ENCODE assay signal across 18 mouse cellular contexts in the genomic region with DNA sequence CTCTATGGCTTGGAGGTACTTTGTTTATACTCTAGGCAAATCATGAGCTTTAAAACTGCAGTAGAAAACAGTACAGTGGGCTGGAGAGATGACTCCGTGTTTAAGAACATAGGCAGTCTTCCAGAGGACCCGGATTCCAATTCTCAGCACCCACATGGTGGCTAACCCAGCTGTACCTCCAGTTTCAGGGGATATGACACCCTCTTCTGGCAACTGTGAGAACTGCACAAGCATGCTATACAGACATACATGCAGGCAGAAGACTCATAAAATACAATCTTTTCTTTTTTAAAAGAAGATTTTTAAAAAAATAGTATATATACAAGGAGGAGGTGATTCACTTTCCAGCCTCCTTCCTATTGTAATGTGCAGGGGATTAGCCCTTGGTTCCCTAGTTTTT.
A peak's percentile ranks its signal among the peaks of the same experiment; 100 is the strongest.
DNase-seq lines count a peak whose midpoint lies in the region; ATAC-seq and TF ChIP-seq lines count a peak whose summit lies in the region.
"Had no signal": no experiment of that assay in that cellular context is flagged by ENCODE, and none has a peak within 500 bp of the region (broad histone marks: within the 10 kb centered on the region; RNA-seq: fewer than 3 reads in every experiment).

No protein-coding gene starts in this region.

- 93% methylated on average over 2 of the region's 2 CpGs for WGBS in forebrain, postnatal 0 days
- WGBS in forebrain, embryonic 14.5 days: 97% methylated on average over 2 of the region's 2 CpGs
- 71% methylated on average over 2 of the region's 2 CpGs for WGBS in liver, embryonic 14.5 days (ENCODE audit: insufficient replicate concordance)
- WGBS in liver, embryonic 11.5 days: 83% methylated on average over 2 of the region's 2 CpGs
- WGBS in neural tube, embryonic 15.5 days: 97% methylated on average over 2 of the region's 2 CpGs

- no peaks in the 10 kb centered on the region for H3K9me3 ChIP-seq in forebrain, postnatal 0 days (ENCODE audit: low read length)
- no peaks in the 10 kb centered on the region for H3K9me3 ChIP-seq in forebrain, embryonic 14.5 days (replicated peaks; ENCODE audit: control insufficient read depth, low read length)
- no peaks in the 10 kb centered on the region for H3K9me3 ChIP-seq in liver, embryonic 14.5 days (ENCODE audit: control insufficient read depth, low read length)
- no peaks in the 10 kb centered on the region for H3K9me3 ChIP-seq in liver, embryonic 11.5 days (ENCODE audit: control insufficient read depth, low read length)
- H3K9me3 ChIP-seq in neural tube, embryonic 15.5 days (replicated peaks): no peaks in the 10 kb centered on the region
- H3K9me3 ChIP-seq: forebrain, embryonic 10.5 days; heart, embryonic 15.5 days; liver, embryonic 15.5 days had no signal

- no peaks in the 10 kb centered on the region for H3K27me3 ChIP-seq in forebrain, postnatal 0 days (ENCODE audit: insufficient read depth, low read length)
- no peaks in the 10 kb centered on the region for H3K27me3 ChIP-seq in forebrain, embryonic 14.5 days (replicated peaks; ENCODE audit: control insufficient read depth, insufficient read depth, low read length)
- H3K27me3 ChIP-seq in liver, embryonic 14.5 days (ENCODE audit: control insufficient read depth, insufficient read depth, low read length): no peaks in the 10 kb centered on the region
- no peaks in the 10 kb centered on the region for H3K27me3 ChIP-seq in liver, embryonic 11.5 days (replicated peaks; ENCODE audit: control insufficient read depth, insufficient read depth, low read length)
- H3K27me3 ChIP-seq in neural tube, embryonic 15.5 days (replicated peaks): no peaks in the 10 kb centered on the region
- H3K27me3 ChIP-seq: heart, embryonic 15.5 days; liver, embryonic 15.5 days had no signal

- no peak overlapping the region for H3K27ac ChIP-seq in forebrain, postnatal 0 days (ENCODE audit: low read depth, low read length)
- no peak overlapping the region for H3K27ac ChIP-seq in forebrain, embryonic 14.5 days (ENCODE audit: low read depth, low read length)
- H3K27ac ChIP-seq in liver, embryonic 14.5 days: no peak overlapping the region
- no peak overlapping the region for H3K27ac ChIP-seq in liver, embryonic 11.5 days (ENCODE audit: low read depth, low read length)
- no peak overlapping the region for H3K27ac ChIP-seq in neural tube, embryonic 15.5 days (replicated peaks)
- H3K27ac ChIP-seq: forebrain, embryonic 10.5 days; heart, embryonic 15.5 days; liver, embryonic 15.5 days; macrophage had no signal

- H3K4me2 ChIP-seq in forebrain, postnatal 0 days (ENCODE audit: low read depth): no peak overlapping the region
- H3K4me2 ChIP-seq in forebrain, embryonic 14.5 days (ENCODE audit: low read length): no peak overlapping the region
- H3K4me2 ChIP-seq in liver, embryonic 14.5 days (ENCODE audit: low read depth): no peak overlapping the region
- H3K4me2 ChIP-seq in liver, embryonic 11.5 days: no peak overlapping the region
- no peak overlapping the region for H3K4me2 ChIP-seq in neural tube, embryonic 15.5 days
- H3K4me2 ChIP-seq: heart, embryonic 15.5 days; liver, embryonic 15.5 days had no signal

- TF ChIP-seq CTCF in forebrain, postnatal 0 days (IDR thresholded peaks at IDR 0.05; ENCODE audit: low read depth): 0 out of 2 replicates have a peak, but pooled peaks have one; percentile 22
- peak; percentile 32 for TF ChIP-seq CTCF in liver, embryonic 14.5 days (IDR thresholded peaks at IDR 0.05; ENCODE audit: low read depth)

- no peak for TF ChIP-seq EP300 in liver, embryonic 14.5 days (IDR thresholded peaks at IDR 0.05; ENCODE audit: low read depth)

- no peaks in the 10 kb centered on the region for H3K4me1 ChIP-seq in forebrain, postnatal 0 days (ENCODE audit: insufficient read depth)
- peaks cover 2% of the 10 kb centered on the region; the same call in 1 of the 2 replicates for H3K4me1 ChIP-seq in forebrain, embryonic 14.5 days (ENCODE audit: control insufficient read depth, insufficient read depth, low read length)
- no peaks in the 10 kb centered on the region for H3K4me1 ChIP-seq in liver, embryonic 14.5 days (replicated peaks; ENCODE audit: control insufficient read depth in 2 of 2, insufficient read depth in 2 of 2, low read length in 1 of 2)
- H3K4me1 ChIP-seq in liver, embryonic 11.5 days (replicated peaks; ENCODE audit: control insufficient read depth, insufficient read depth, low read length): no peaks in the 10 kb centered on the region
- H3K4me1 ChIP-seq in neural tube, embryonic 15.5 days: peaks cover 3% of the 10 kb centered on the region
- H3K4me1 ChIP-seq: liver, embryonic 15.5 days had no signal

- DNase-seq in forebrain, postnatal 0 days: no peak
- no peak for DNase-seq in forebrain, embryonic 14.5 days (ENCODE audit: low spot score)
- DNase-seq in liver, embryonic 14.5 days (ENCODE audit: low read depth in 3 of 3, low spot score in 3 of 3): no peak
- DNase-seq in liver, embryonic 11.5 days (ENCODE audit: low spot score): no peak
- DNase-seq in A20 (ENCODE audit: low read depth, low spot score) (peak; percentile 9), R1 (ENCODE audit: low read depth, low spot score) (peak; percentile 62)
- DNase-seq: adrenal gland, adult 2 months; cerebellum, adult 18-20 months; kidney, adult 11 months; kidney, postnatal 25 days; midbrain, embryonic 14.5 days; right cerebral cortex, postnatal 14 days had no signal

- no peak for ATAC-seq in forebrain, postnatal 0 days
- ATAC-seq in forebrain, embryonic 14.5 days: no peak
- ATAC-seq in liver, embryonic 14.5 days (ENCODE audit: insufficient read depth): no peak
- no peak for ATAC-seq in liver, embryonic 11.5 days (replicated peaks; ENCODE audit: low FRiP score)
- ATAC-seq in neural tube, embryonic 15.5 days (ENCODE audit: low FRiP score): no peak
- ATAC-seq in megakaryocyte-erythroid progenitor cell, adult 5-6 weeks (replicated peaks; ENCODE audit: low FRiP score, low TSS enrichment, poor library complexity, severe bottlenecking): no peak

- H3K36me3 ChIP-seq in forebrain, postnatal 0 days (ENCODE audit: insufficient read depth): no peaks in the 10 kb centered on the region
- no peaks in the 10 kb centered on the region for H3K36me3 ChIP-seq in forebrain, embryonic 14.5 days (ENCODE audit: control insufficient read depth, insufficient read depth, low read length)
- no peaks in the 10 kb centered on the region for H3K36me3 ChIP-seq in liver, embryonic 14.5 days (replicated peaks; ENCODE audit: control insufficient read depth, insufficient read depth, low read depth)
- H3K36me3 ChIP-seq in liver, embryonic 11.5 days (ENCODE audit: control insufficient read depth, insufficient read depth, low read length): no peaks in the 10 kb centered on the region
- H3K36me3 ChIP-seq in neural tube, embryonic 15.5 days: no peaks in the 10 kb centered on the region
- H3K36me3 ChIP-seq: forebrain, embryonic 10.5 days; heart, embryonic 15.5 days; liver, embryonic 15.5 days had no signal

- no peak overlapping the region for H3K4me3 ChIP-seq in forebrain, postnatal 0 days (ENCODE audit: low read depth, low read length)
- no peak overlapping the region for H3K4me3 ChIP-seq in forebrain, embryonic 14.5 days (ENCODE audit: low read depth, low read length)
- no peak overlapping the region for H3K4me3 ChIP-seq in liver, embryonic 14.5 days (ENCODE audit: insufficient read depth in 1 of 2, low read depth in 2 of 2, low read length in 2 of 2)
- no peak overlapping the region for H3K4me3 ChIP-seq in liver, embryonic 11.5 days (ENCODE audit: low read depth, low read length)
- H3K4me3 ChIP-seq in neural tube, embryonic 15.5 days (replicated peaks): no peak overlapping the region
- H3K4me3 ChIP-seq: forebrain, embryonic 10.5 days; heart, embryonic 15.5 days; liver, embryonic 15.5 days had no signal

- H3K9ac ChIP-seq in forebrain, postnatal 0 days: no peak overlapping the region
- H3K9ac ChIP-seq in forebrain, embryonic 14.5 days (ENCODE audit: low read length): no peak overlapping the region
- H3K9ac ChIP-seq in liver, embryonic 14.5 days (replicated peaks): no peak overlapping the region
- no peak overlapping the region for H3K9ac ChIP-seq in liver, embryonic 11.5 days (ENCODE audit: low read depth, low read length)
- H3K9ac ChIP-seq in neural tube, embryonic 15.5 days (replicated peaks): no peak overlapping the region
- H3K9ac ChIP-seq: heart, embryonic 15.5 days; liver, embryonic 15.5 days had no signal

Comparison
In these comparisons a context has a peak if more than half of its experiments do, and no peak if none do; other contexts are left out.
1. DNase-seq: peak in A20 (single experiment) and R1 (single experiment); none in forebrain, postnatal 0 days (single experiment), forebrain, embryonic 14.5 days (single experiment), liver, embryonic 14.5 days (0 of 3) and liver, embryonic 11.5 days (single experiment).